Mouse (Mus musculus) cortical plate, adult 2 months (tissue): ENCODE results near the gene Hoxa11.

ENCODE experiments used
- CTCF ChIP-seq: fragments of 200-500 bp; IDR thresholded peaks from 2 replicates; pipeline ENCODE4 v1.5.1; 2011; ENCODE audit warnings: mild to moderate bottlenecking, control low read depth, low read length; ENCODE audit not compliant: insufficient read depth; ENCODE audit errors: extremely low read depth
- POLR2A ChIP-seq: fragments of 200-500 bp; IDR thresholded peaks from 2 replicates; pipeline ENCODE4 v1.6.1; 2011; ENCODE audit warnings: mild to moderate bottlenecking, low read length, control low read depth; ENCODE audit not compliant: insufficient read depth; ENCODE audit errors: extremely low read depth

DNA sequence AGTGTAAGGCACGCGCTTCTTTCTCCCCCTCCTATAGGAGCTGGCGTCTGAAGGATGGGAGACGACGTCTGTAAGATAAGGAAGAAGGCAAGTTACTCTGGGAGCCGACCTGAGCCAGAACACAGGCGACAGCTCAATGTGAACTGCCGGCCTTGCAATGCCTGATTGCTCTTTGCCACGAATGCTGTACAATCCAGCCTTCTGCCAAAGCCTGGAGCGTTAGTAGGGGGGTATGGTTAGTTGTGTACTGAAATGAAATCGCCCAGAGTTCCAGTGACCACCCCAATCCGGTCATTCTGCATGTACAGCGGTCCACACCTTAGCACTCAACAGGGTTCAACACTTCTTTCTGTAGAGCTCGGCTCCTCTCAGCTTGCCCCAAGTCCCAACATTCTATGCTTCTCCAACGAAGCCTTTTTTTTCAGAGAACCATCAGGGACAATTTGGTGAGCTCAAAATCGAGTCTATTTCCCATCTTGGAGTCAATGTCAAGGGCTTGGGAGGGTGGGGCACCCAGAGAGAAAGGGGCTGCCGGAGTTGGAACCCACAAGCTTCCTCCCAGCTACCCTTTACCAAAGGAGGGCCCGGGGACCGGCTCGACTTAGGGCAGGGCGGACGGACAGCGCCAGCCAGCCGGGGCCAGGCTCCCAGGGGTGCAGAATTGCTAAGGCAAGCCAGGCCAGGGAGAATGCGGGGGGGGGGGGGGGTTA, 13.6 kb upstream of the Hoxa11 start:
- TF ChIP-seq CTCF (no peak), POLR2A (no peak)
